Mouse (Mus musculus) embryonic facial prominence, embryonic 12.5 days (tissue): ENCODE measurements around the gene Mrpl54. TPM values are rescaled to one million over a fixed set of nuclear protein-coding genes. Genes with fewer than 3 reads are reported as not detected.

Experiments
- ATAC-seq: fragments of 200-750 bp; cut with Nextera tagmentation; 2 replicates; pipeline ENCODE4 v1.8.0; 2017; ENCODE audit not compliant: insufficient number of reproducible peaks, insufficient read depth, low FRiP score, low TSS enrichment
- H3K27ac ChIP-seq: fragments of 300-500 bp; sonication (generic); 2 replicates; pipeline ENCODE4 v1.5.1; 2016; ENCODE audit warnings: mild to moderate bottlenecking
- H3K27me3 ChIP-seq: fragments of 300-500 bp; sonication (generic); 2 replicates; pipeline ENCODE4 v1.6.1; 2016; ENCODE audit warnings: mild to moderate bottlenecking, moderate library complexity
- H3K36me3 ChIP-seq: fragments of 300-500 bp; sonication (generic); 2 replicates; pipeline ENCODE4 v1.6.1; 2016; ENCODE audit warnings: mild to moderate bottlenecking
- H3K4me1 ChIP-seq: fragments of 300-500 bp; sonication (generic); 2 replicates; pipeline ENCODE4 v1.6.1; 2016
- H3K4me2 ChIP-seq: fragments of 300-500 bp; sonication (generic); replicated peaks from 2 replicates; pipeline ENCODE4 v1.6.1; 2016; ENCODE audit warnings: mild to moderate bottlenecking, moderate library complexity
- H3K4me3 ChIP-seq: fragments of 300-500 bp; sonication (generic); 2 replicates; pipeline ENCODE4 v1.5.1; 2016; ENCODE audit warnings: mild to moderate bottlenecking
- H3K9ac ChIP-seq: fragments of 300-500 bp; sonication (generic); 2 replicates; pipeline ENCODE4 v1.6.1; 2016; ENCODE audit warnings: mild to moderate bottlenecking, moderate library complexity
- H3K9me3 ChIP-seq: fragments of 300-500 bp; sonication (generic); 2 replicates; pipeline ENCODE4 v1.6.1; 2016; ENCODE audit warnings: mild to moderate bottlenecking, moderate library complexity
- WGBS: fragments of 180-500 bp; shearing (Covaris S2); methylation state at CpG from one replicate; pipeline ENCODE4 v1.1.7; 2016; 5-methylcytosine and 5-hydroxymethylcytosine counted together
- polyA plus RNA-seq: library from polyadenylated mRNA; unstranded; fragments of >200 nt; fragmentation: Nextera tagmentation; extraction: Ambion mirVana; gene quantifications from 2 replicates; pipeline ENCODE4 v1.2.1, GENCODE M21; 2016

Gene Mrpl54
- polyA plus RNA-seq, 1 experiment from 2014 or later, result 194 TPM

DNA sequence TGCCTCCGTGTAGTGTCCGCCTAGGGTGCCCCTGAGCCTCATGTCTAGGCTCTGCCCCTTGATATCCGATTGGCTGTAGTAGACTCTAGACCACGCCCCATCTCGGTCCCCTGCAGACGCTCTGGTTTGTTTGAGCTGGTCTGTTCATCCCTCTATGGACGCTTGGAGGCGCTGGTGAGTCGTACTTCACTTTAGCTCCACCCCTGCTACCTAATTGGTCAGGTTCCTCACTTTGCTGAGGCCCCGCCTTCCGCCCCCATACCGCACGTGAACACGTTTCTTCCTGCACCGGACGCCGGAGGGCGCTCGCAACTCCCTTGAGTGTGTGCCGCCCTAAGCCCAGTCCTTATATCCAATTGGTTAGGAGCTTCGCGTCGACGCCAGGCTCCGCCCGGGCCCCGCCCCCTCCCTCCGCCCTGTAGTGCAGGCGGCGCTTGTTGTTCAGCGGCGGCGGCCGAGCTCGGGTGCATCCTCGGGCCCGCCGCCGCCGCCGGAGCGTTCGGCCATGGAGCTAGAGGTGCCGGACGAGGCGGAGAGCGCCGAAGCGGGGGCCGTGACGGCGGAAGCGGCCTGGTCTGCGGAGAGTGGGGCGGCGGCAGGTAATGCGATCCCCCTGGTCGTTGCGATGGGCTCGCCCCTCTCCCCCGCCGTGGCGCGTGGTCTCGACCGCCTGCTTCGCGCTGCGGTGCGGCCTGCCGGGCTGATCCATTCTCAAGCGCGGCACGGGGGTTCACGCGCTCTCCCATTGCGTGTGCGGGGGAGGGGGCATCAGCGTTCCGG lies 26.0 kb upstream of the Mrpl54 start, which contains the start of gene Pip5k1c:
Gene Pip5k1c, plus strand, starts transcription at position 410 of the 780 bp plus-strand sequence.
- Histone ChIP-seq H3K4me2 (peak within 1 kb of the TSS; percentile 98), H3K9me3 (no peaks in the 10 kb centered on the region), H3K27me3 (peaks cover 23% of the 10 kb centered on the region), H3K4me1 (peaks cover 32% of the 10 kb centered on the region), H3K36me3 (no peaks in the 10 kb centered on the region), H3K9ac (peak within 1 kb of the TSS; percentile 78), H3K27ac (peak within 1 kb of the TSS; percentile 64), H3K4me3 (peak within 1 kb of the TSS; percentile 67)
- under 1% methylated on average over 80 of the region's 80 CpGs for WGBS
- peak; percentile 89 for ATAC-seq

DNA sequence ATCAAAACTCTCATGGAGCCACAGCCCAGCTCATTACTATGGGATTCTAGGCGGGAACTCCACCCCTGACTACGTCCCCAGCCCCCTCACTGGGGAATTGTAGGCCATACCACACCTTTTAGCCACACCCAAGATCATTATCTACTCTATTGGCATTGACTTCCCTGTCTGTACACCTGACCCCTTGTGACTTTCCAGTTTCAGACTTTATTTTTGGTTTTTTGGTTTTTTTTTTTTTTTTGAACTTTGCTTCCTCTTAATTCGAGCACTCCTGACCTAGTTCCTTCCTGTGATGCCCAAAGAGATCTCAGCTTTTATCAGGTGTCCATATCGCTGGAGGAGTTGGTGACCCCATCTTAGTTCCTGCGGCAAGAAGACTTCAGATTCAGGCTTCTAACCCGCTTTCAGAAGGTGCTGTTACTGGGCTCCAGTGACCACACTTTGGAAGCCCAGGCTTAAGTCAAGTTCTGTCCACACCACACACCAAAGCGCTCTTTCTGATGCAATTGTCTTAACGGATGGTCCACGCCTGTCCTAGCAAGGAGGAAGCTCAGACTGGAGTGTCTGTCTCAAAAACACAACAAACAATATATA lies 24.9 kb upstream of the Mrpl54 start, which contains the start of gene Tjp3:
Gene Tjp3, minus strand, starts transcription at position 71 of the 594 bp plus-strand sequence.
- ATAC-seq, result no peak

DNA sequence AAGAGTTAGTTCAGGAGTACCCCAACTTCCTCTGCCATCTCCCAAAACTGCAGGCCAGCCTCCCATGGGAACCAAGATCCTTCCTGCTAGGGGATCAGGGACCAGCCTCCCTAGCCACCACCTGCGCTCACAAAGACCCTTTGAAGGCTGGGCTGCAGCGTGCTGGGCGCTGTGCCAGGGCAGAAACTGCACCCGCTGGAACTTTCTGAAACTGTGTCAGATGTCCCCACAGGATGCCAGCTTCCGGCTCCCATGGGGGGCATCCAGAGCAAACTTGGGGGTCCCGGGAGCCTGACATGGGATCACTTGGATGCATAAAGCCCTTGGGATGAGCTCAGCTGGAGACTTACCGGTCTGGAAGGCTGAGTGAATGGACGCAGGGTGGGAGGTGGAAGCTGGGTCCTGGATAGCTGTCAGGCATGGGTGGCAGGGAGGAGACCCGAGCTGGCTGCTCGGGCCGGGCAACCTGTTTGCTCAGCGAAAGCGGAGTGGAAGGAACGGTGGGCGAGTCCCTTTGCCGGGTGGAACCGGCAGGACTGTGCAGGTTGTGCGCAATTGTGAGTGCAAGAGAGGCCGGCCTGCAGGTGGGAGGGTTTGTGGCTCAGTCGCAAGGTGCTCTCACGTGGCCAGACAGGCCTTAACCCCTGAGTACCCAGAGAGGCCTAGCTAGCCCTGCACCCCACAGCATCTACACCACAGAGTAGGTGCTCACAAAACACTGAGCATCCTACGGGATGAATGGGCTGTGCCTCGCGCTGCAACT lies 24.1 kb upstream of the Mrpl54 start:
- peaks cover 23% of the 10 kb centered on the region for H3K27me3 ChIP-seq
- H3K4me2 ChIP-seq, result no peak overlapping the region; the same call in 1 of the 2 replicates
- 13% methylated on average over 23 of the region's 24 CpGs for WGBS

More for the DNA sequence above, 24.9 kb upstream of the Mrpl54 start, which contains the start of gene Tjp3:
- Histone ChIP-seq H3K9ac (no peak within 1 kb of the TSS), H3K4me1 (peaks cover 27% of the 10 kb centered on the region), H3K4me3 (peak within 1 kb of the TSS; percentile 67), H3K36me3 (no peaks in the 10 kb centered on the region), H3K9me3 (no peaks in the 10 kb centered on the region), H3K4me2 (peak within 1 kb of the TSS; percentile 98), H3K27me3 (peaks cover 23% of the 10 kb centered on the region), H3K27ac (no peak within 1 kb of the TSS; the same call in 1 of the 2 replicates)
- WGBS, result 75% methylated on average over 9 of the region's 9 CpGs

DNA sequence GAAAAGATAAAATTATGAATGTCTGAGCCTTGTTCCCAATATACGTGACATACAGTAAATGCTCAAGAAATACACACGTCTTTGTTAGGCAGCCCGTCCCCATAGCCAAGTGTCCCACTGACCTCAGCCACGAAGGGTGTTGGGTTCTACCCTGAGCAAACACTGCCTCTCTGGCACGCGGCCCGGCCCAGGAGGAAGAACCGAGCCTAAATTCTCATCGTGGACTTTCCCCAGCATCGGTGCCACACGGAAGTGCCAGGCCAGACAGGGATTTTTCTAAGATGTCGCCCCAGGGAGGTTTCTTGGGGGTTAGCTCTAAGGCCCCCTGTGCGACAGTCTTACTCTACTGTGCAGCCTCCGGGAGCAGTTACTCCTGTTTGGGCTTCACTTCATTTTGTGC lies 23.1 kb upstream of the Mrpl54 start:
- Histone ChIP-seq H3K4me2 (no peak overlapping the region), H3K9me3 (no peaks in the 10 kb centered on the region), H3K36me3 (no peaks in the 10 kb centered on the region), H3K27ac (no peak overlapping the region), H3K27me3 (peaks cover 32% of the 10 kb centered on the region), H3K9ac (no peak overlapping the region), H3K4me3 (no peak overlapping the region), H3K4me1 (peaks cover 27% of the 10 kb centered on the region)
- ATAC-seq, result no peak
- 60% methylated on average over 14 of the region's 14 CpGs for WGBS

More for the DNA sequence above, 24.1 kb upstream of the Mrpl54 start:
- Histone ChIP-seq H3K9me3 (no peaks in the 10 kb centered on the region), H3K4me1 (peaks cover 27% of the 10 kb centered on the region), H3K9ac (no peak overlapping the region), H3K36me3 (no peaks in the 10 kb centered on the region), H3K4me3 (0 out of 2 replicates have a peak overlapping the region, but pooled peaks have one; percentile 7), H3K27ac (no peak overlapping the region; the same call in 1 of the 2 replicates)
- ATAC-seq, result no peak

DNA sequence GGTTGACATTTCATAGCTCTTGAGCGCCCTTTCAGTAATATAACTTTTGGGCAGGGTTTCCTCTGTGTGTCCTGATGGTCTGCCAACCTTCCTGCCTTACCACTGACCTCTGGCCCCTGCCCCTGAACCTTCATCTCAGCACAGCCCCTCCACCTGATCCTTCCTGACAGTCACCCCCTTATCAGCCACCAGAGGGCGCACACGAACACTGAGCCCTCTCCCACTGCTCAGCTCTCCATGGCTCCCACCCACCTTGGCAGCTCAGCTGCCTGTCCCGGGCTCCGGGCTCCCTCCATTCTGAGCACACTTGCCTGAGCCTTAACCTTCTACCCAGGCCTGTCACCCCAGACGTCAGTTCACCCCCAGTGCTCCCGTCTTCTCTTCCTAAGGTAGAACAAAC lies 22.5 kb upstream of the Mrpl54 start:
- no peak overlapping the region for H3K4me3 ChIP-seq
- ATAC-seq, result no peak
- H3K27me3 ChIP-seq, result peaks cover 37% of the 10 kb centered on the region
- WGBS, result 3% methylated on average over 7 of the region's 7 CpGs
- H3K9me3 ChIP-seq, result no peaks in the 10 kb centered on the region
- no peak overlapping the region for H3K9ac ChIP-seq
- H3K27ac ChIP-seq, result no peak overlapping the region
- peaks cover 23% of the 10 kb centered on the region for H3K4me1 ChIP-seq
- no peak overlapping the region for H3K4me2 ChIP-seq
- H3K36me3 ChIP-seq, result no peaks in the 10 kb centered on the region

DNA sequence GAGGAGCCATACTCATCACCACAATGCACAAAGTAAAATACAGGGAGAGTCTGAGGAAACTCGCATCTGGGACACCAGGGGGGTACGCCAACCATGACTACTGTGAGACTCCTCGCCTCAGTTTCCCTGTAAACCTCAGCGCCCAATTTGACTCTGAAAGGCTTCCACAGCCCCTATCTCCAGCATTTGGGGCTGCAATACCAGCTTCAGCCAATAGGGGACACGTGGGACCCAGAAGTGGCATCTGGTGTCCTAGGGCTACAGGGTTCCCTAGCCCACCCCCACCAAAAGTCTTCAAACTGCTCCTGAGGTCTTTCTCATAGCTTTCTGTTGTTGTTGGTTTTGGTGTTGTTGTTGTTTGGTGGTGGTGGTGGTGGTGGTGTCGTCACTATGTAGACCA lies 21.9 kb upstream of the Mrpl54 start:
- peaks cover 44% of the 10 kb centered on the region for H3K27me3 ChIP-seq
- peaks cover 16% of the 10 kb centered on the region; the same call in 1 of the 2 replicates for H3K4me1 ChIP-seq
- H3K27ac ChIP-seq, result no peak overlapping the region
- H3K9ac ChIP-seq, result no peak overlapping the region
- no peak overlapping the region for H3K4me3 ChIP-seq
- no peak overlapping the region for H3K4me2 ChIP-seq
- no peak for ATAC-seq
- WGBS, result 23% methylated on average over 6 of the region's 6 CpGs
- no peaks in the 10 kb centered on the region for H3K9me3 ChIP-seq
- no peaks in the 10 kb centered on the region for H3K36me3 ChIP-seq

DNA sequence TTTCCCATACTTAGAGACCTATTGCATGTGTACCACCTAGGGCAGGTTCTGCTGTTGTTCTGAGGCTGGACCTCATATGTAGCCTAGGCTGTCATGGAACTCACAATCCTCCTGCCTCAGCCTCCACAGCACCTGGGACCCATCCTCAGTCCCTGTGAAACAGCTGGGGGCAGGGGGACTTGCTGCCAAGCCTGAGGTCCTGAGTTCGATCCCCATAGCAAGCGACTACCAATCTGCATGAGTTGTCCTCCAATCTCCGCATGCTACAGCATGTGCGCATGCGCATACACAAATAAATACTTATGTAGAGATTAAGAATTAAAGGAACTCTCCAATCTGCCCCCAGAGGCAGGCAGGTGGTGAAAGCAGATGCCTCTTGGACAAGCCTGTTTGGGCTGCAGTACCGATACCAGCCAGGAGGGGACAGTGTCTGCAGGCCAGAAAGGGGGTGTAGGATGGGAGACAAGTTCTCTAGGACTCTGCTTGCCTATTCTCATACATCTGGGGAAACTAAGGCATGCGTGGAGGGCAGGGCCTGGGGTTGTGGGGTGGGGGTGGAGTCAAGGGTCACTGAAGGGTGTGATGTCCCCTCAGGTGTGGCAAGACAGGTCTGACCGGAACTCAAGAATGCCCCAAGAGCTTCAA lies 20.9 kb upstream of the Mrpl54 start:
- no peak overlapping the region for H3K4me2 ChIP-seq
- no peak for ATAC-seq
- no peaks in the 10 kb centered on the region for H3K36me3 ChIP-seq
- 60% methylated on average over 8 of the region's 8 CpGs for WGBS
- no peaks in the 10 kb centered on the region for H3K9me3 ChIP-seq
- H3K4me1 ChIP-seq, result peaks cover 15% of the 10 kb centered on the region; the same call in 1 of the 2 replicates
- peaks cover 53% of the 10 kb centered on the region for H3K27me3 ChIP-seq
- H3K27ac ChIP-seq, result no peak overlapping the region
- no peak overlapping the region for H3K9ac ChIP-seq
- no peak overlapping the region for H3K4me3 ChIP-seq

DNA sequence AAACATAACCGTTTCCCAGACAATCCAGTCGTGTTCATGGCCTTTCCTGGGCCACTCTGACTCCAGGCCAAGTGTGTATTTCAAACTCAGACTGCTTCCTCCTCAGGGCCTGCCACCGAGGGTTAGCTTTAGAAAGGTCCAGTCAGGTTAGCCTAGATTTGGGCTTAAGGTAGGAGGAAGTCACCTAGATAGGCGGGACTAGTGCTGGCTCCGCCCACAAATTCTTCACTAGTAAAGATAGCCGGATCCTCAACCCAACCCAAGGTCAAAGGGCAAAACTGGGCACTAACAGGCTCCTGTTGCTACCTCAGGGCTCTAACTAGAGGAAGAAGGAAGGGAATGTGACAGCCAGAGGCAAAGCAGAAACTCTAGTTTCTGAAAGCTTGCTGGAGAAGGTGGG lies 19.9 kb upstream of the Mrpl54 start:
- no peak overlapping the region for H3K4me2 ChIP-seq

DNA sequence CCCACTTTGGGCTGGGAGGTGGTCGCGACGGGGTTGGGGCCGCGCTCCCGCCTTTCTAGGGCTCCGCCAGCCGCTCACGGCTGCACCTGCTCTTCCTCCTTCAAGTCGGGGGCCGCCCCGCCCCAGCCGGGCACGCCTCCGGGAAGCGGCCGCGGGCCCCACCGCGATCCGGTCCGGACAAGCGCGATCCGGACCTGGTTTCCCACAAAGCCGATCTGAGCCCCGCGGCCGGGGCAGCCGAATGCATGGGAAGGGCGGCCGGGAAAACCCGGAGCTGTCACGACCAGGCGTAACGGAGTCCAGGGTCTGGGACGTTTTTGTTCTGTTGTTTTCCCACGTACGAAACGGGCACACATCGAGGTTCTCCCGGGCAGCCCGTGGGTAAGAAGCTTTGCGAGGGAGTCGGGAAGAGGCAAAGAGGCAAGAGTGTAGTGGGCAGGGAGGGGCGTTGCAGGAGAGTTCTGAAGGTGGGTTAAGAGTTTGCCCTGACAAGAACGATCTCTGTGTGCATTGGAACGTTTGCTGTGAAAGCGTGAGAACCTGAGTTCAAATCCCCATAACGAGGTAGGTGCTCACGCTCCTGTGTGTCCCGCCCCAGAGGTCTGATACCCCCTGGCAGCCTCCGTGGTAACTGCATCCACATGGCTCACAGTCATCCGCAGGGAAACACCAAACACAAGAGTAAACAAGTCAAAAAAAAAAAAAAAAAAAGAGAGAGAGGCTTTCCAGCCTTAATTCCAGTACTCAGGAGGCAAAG lies 19.1 kb upstream of the Mrpl54 start:
- ATAC-seq, result peak; percentile 20
- no peak overlapping the region for H3K27ac ChIP-seq
- WGBS, result 2% methylated on average over 54 of the region's 54 CpGs
- peaks cover 11% of the 10 kb centered on the region; the same call in 1 of the 2 replicates for H3K4me1 ChIP-seq
- peaks cover 53% of the 10 kb centered on the region for H3K27me3 ChIP-seq
- H3K9ac ChIP-seq, result peak overlapping the region; percentile 34
- H3K9me3 ChIP-seq, result no peaks in the 10 kb centered on the region
- peak overlapping the region; percentile 41 for H3K4me3 ChIP-seq
- H3K36me3 ChIP-seq, result no peaks in the 10 kb centered on the region
- H3K4me2 ChIP-seq, result peak overlapping the region; percentile 69

More for the DNA sequence above, 19.9 kb upstream of the Mrpl54 start:
- 36% methylated on average over 6 of the region's 6 CpGs for WGBS
- H3K4me1 ChIP-seq, result peaks cover 15% of the 10 kb centered on the region; the same call in 1 of the 2 replicates
- peaks cover 53% of the 10 kb centered on the region for H3K27me3 ChIP-seq
- H3K9ac ChIP-seq, result no peak overlapping the region
- H3K27ac ChIP-seq, result no peak overlapping the region
- H3K9me3 ChIP-seq, result no peaks in the 10 kb centered on the region
- no peak for ATAC-seq
- no peak overlapping the region for H3K4me3 ChIP-seq
- no peaks in the 10 kb centered on the region for H3K36me3 ChIP-seq

DNA sequence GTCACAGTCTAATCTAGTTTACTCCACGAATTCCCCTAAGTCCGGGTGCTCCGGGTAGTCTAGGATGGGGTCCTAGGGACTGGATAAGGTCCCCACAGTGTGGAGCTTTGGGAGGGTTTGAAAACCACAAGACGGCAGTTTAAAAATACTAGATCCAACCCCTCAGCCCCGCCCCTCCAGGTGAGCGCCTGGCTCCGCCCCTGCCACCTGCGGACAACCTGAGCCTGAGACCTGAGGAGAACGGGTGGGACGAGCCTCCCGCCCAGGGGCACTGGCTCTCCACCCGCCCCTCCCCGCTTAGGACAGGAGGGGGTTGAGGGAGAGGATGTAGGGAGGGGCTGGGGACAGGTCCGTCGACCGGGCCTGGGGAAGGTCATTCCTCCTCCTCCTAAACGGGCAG lies 18.0 kb upstream of the Mrpl54 start:
- H3K27me3 ChIP-seq, result peaks cover 46% of the 10 kb centered on the region
- WGBS, result 9% methylated on average over 17 of the region's 17 CpGs
- H3K4me1 ChIP-seq, result peaks cover 7% of the 10 kb centered on the region; the same call in 1 of the 2 replicates
- 0 out of 2 replicates have a peak overlapping the region, but pooled peaks have one; percentile 17 for H3K9ac ChIP-seq
- no peaks in the 10 kb centered on the region for H3K9me3 ChIP-seq
- 0 out of 2 replicates have a peak overlapping the region, but pooled peaks have one; percentile 10 for H3K4me3 ChIP-seq
- no peak for ATAC-seq
- no peaks in the 10 kb centered on the region for H3K36me3 ChIP-seq
- H3K27ac ChIP-seq, result 0 out of 2 replicates have a peak overlapping the region, but pooled peaks have one; percentile 23
- H3K4me2 ChIP-seq, result peak overlapping the region; percentile 69; the same call in 1 of the 2 replicates
